Mouse (Mus musculus) mammary gland, adult 2 months (tissue): ENCODE data around the gene Prr15. TPM values are rescaled to one million over a fixed set of nuclear protein-coding genes. Genes with fewer than 3 reads are reported as not detected.

Experiments
- polyA plus RNA-seq: library from polyadenylated mRNA; depleted of rRNA; stranded (reverse); fragments of >200 nt; gene quantifications from 2 replicates; pipeline ENCODE4 v1.2.3, GENCODE M21; 2012; ENCODE audit warnings: low replicate concordance; rRNA removed

Prr15 gene
- polyA plus RNA-seq: 0.62 and 0.82 TPM in 2 replicates

DNA sequence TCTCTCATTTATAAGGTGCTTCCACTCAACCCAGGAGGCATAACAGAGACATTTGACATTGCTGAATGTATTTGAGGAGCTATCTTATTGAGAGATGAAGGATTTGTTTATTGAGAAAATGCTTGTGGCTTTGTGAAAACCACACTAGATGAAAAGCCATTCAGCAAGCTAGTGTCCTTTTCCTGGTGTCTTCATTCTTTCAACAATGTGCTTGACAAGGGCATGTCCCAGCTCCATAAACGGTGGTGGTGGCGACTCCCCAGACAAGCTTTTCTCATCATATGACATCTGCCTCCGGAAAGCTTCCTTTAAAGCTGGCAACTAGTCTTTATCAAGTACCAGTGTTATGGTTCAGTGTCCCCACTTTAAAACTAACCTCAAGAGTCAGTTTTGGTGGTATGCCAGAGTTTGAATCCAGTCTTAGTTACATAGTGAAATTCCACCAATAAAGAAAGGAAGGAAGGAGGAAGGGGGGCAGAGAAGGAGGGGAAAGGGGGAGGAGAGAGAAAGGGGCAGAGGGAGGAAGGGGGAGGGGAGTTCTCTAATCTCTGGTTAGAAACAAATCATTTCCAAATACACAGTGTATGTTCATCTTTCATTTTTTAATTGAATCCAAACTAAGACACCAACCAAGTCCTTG is at the start of gene Prr15:
Gene Prr15 (plus strand): TSS at position 590 of the 640 bp plus-strand sequence.

Other genes starting within 250 kb of the Prr15 start
- 0.57 and 1.7 TPM in 2 replicates for gene Wipf3, start 103.8 kb downstream of the Prr15 start, polyA plus RNA-seq
- gene Scrn1, start 240.7 kb downstream of the Prr15 start, polyA plus RNA-seq: 2.2 and 3.3 TPM in 2 replicates